Mouse (Mus musculus): ENCODE results near the gene 1700021F07Rik. TPM values are rescaled to one million over a fixed set of nuclear protein-coding genes. Genes with fewer than 3 reads are reported as not detected.

1700021F07Rik gene
- polyA plus RNA-seq, 1 experiment from 2014 or later: not detected

GRCm38 (mm10) chr2:173561851-173562442 lies 39.6 kb downstream of the 1700021F07Rik start:
- ATAC-seq: no peak
- in situ Hi-C loops (cut with MboI; ENCODE audit: low pct_unique_long_range_greater_than_20kb): loop anchor here (5.0 to 25.0 kb wide), 2 partner anchors 455 to 1325 kb away; no protein-coding TSS in a partner anchor
- no peak for DNase-seq (ENCODE audit: low read depth, low spot score)
- POLR2A ChIA-PET: no interaction called here
- TF ChIP-seq CTCF (IDR thresholded peaks at IDR 0.05): peak; percentile 89
- H3K27me3 ChIP-seq: peaks cover 9% of the 10 kb centered on the region
- CTCF ChIA-PET: interaction anchor here (0.7 to 3.0 kb wide), 11 partner anchors 9 to 455 kb away, joined by 3 to 9 read pairs (median 4); partner anchors contain the start of gene Zbp1

- in situ Hi-C loops (cut with MboI; ENCODE audit: low pct_unique_long_range_greater_than_20kb): loop anchor here (5.0 to 25.0 kb wide), 2 partner anchors 456 to 1324 kb away; no protein-coding TSS in a partner anchor
- H3K27me3 ChIP-seq: peaks cover 7% of the 10 kb centered on the region
- DNase-seq (ENCODE audit: low read depth, low spot score): no peak
- ChIA-PET CTCF (interaction anchor here (0.9 to 3.0 kb wide), 6 partner anchors 9 to 456 kb away, joined by 3 to 9 read pairs (median 4); no protein-coding TSS in a partner anchor), POLR2A (no interaction called here)
- TF ChIP-seq CTCF (IDR thresholded peaks at IDR 0.05): no peak
- no peak for ATAC-seq
Measured at GRCm38 (mm10) chr2:173563336-173563735, 41.0 kb downstream of the 1700021F07Rik start.

GRCm38 (mm10) chr2:173564179-173564578 lies 41.8 kb downstream of the 1700021F07Rik start:
- in situ Hi-C loops (cut with MboI; ENCODE audit: low pct_unique_long_range_greater_than_20kb): loop anchor here (5.0 to 25.0 kb wide), 2 partner anchors 457 to 1323 kb away; no protein-coding TSS in a partner anchor
- ATAC-seq (no peak), DNase-seq (ENCODE audit: low read depth, low spot score) (no peak)
- TF ChIP-seq CTCF (IDR thresholded peaks at IDR 0.05): no peak
- ChIA-PET POLR2A (no interaction called here), CTCF (interaction anchor here (3.0 kb wide), 1 partner anchor 9 kb away, joined by 9 read pairs; no protein-coding TSS in a partner anchor)
- H3K27me3 ChIP-seq: peaks cover 10% of the 10 kb centered on the region

Other genes with a start within 250 kb of the 1700021F07Rik start
- gene Pmepa1, start 246.1 kb upstream of the 1700021F07Rik start, polyA plus RNA-seq (2021): 20.1 TPM
- not detected for gene Ankrd60, start 55.8 kb downstream of the 1700021F07Rik start, polyA plus RNA-seq (2021)
- gene Rab22a, start 137.2 kb downstream of the 1700021F07Rik start, polyA plus RNA-seq (2021): 38.3 TPM
- gene 1700010B08Rik, start 196.8 kb downstream of the 1700021F07Rik start, polyA plus RNA-seq (2021): not detected
- 122 TPM for gene Vapb, start 214.9 kb downstream of the 1700021F07Rik start, polyA plus RNA-seq (2021)

All from Patski (cell line).